22 mouse cellular contexts compared by ENCODE assay signal in genomic region chr9:34843275-34843965, GRCm38 (mm10).
DNase-seq lines count a peak whose midpoint lies in the region; ATAC-seq and TF ChIP-seq lines count a peak whose summit lies in the region.
"Had no signal": no experiment of that assay in that cellular context is flagged by ENCODE, and none has a peak within 500 bp of the region (broad histone marks: within the 10 kb centered on the region; RNA-seq: fewer than 3 reads in every experiment).

No protein-coding gene starts in this region.

- H3K9ac ChIP-seq in hindbrain, embryonic 14.5 days, result no peak overlapping the region
- H3K9ac ChIP-seq in hindbrain, embryonic 13.5 days, result no peak overlapping the region
- H3K9ac ChIP-seq in hindbrain, postnatal 0 days (replicated peaks; ENCODE audit: low read length), result no peak overlapping the region
- H3K9ac ChIP-seq: limb, embryonic 12.5 days; liver, embryonic 13.5 days; lung, embryonic 14.5 days; neural tube, embryonic 12.5 days had no signal

- no peak overlapping the region for H3K4me2 ChIP-seq in hindbrain, embryonic 14.5 days (replicated peaks)
- no peak overlapping the region for H3K4me2 ChIP-seq in hindbrain, embryonic 13.5 days
- H3K4me2 ChIP-seq in hindbrain, postnatal 0 days (ENCODE audit: low read depth, low read length), result no peak overlapping the region
- H3K4me2 ChIP-seq: limb, embryonic 12.5 days; liver, embryonic 13.5 days; lung, embryonic 14.5 days; neural tube, embryonic 12.5 days had no signal

- H3K9me3 ChIP-seq in hindbrain, embryonic 14.5 days (ENCODE audit: control insufficient read depth, low read length), result no peaks in the 10 kb centered on the region
- no peaks in the 10 kb centered on the region for H3K9me3 ChIP-seq in hindbrain, embryonic 13.5 days
- no peaks in the 10 kb centered on the region for H3K9me3 ChIP-seq in hindbrain, postnatal 0 days (ENCODE audit: low read length)
- H3K9me3 ChIP-seq: limb, embryonic 12.5 days; liver, embryonic 13.5 days; neural tube, embryonic 12.5 days had no signal

- TF ChIP-seq CTCF in hindbrain, postnatal 0 days (IDR thresholded peaks at IDR 0.05; ENCODE audit: low read depth), result no peak

- WGBS in hindbrain, embryonic 14.5 days, result 59% methylated on average over 10 of the region's 10 CpGs
- WGBS in hindbrain, embryonic 13.5 days, result 63% methylated on average over 10 of the region's 10 CpGs
- WGBS in hindbrain, postnatal 0 days, result 55% methylated on average over 10 of the region's 10 CpGs

- H3K27ac ChIP-seq in hindbrain, embryonic 14.5 days, result no peak overlapping the region
- no peak overlapping the region for H3K27ac ChIP-seq in hindbrain, embryonic 13.5 days
- H3K27ac ChIP-seq in hindbrain, postnatal 0 days, result no peak overlapping the region
- H3K27ac ChIP-seq: limb, embryonic 12.5 days; liver, embryonic 13.5 days; neural tube, embryonic 12.5 days had no signal

- peak; percentile 53 to 55 for DNase-seq in cerebellum, postnatal 10 days
- DNase-seq in cerebellum, adult 8-10 months, result no peak
- DNase-seq in hindbrain, embryonic 14.5 days (ENCODE audit: low spot score), result no peak
- peak; percentile 60 for DNase-seq in retina, postnatal 1 day
- DNase-seq in retina, embryonic 14.5 days (ENCODE audit: low spot score), result no peak
- peak; percentile 61 for DNase-seq in hindbrain, postnatal 0 days (ENCODE audit: low spot score)
- DNase-seq in liver, result no peak
- DNase-seq: adrenal gland, adult 8-10 months; cerebellum, postnatal 36 days; gastrocnemius, postnatal 14 days; heart, adult 18-20 months; heart, postnatal 4 days; kidney, postnatal 4 days; liver, embryonic 13.5 days; lung, embryonic 14.5 days; lung, postnatal 36 days had no signal

- H3K36me3 ChIP-seq in hindbrain, embryonic 14.5 days (replicated peaks; ENCODE audit: control insufficient read depth, insufficient read depth), result no peaks in the 10 kb centered on the region
- no peaks in the 10 kb centered on the region for H3K36me3 ChIP-seq in hindbrain, embryonic 13.5 days
- H3K36me3 ChIP-seq in hindbrain, postnatal 0 days (ENCODE audit: insufficient read depth, low read length), result no peaks in the 10 kb centered on the region
- H3K36me3 ChIP-seq: limb, embryonic 12.5 days; liver, embryonic 13.5 days; neural tube, embryonic 12.5 days had no signal

- ATAC-seq in hindbrain, embryonic 14.5 days (ENCODE audit: low FRiP score), result 0 out of 2 replicates have a peak, but pooled peaks have one; percentile 38
- ATAC-seq in hindbrain, embryonic 13.5 days (ENCODE audit: low FRiP score), result no peak
- peak; percentile 58; the same call in 1 of the 2 replicates for ATAC-seq in hindbrain, postnatal 0 days
- ATAC-seq: CD4-positive, CD25-positive, alpha-beta regulatory T cell, adult 4 months; intestine, embryonic 16.5 days; Patski had no signal

- H3K27me3 ChIP-seq in hindbrain, embryonic 14.5 days (ENCODE audit: control insufficient read depth, insufficient read depth, low read length), result no peaks in the 10 kb centered on the region
- H3K27me3 ChIP-seq in hindbrain, embryonic 13.5 days, result no peaks in the 10 kb centered on the region
- no peaks in the 10 kb centered on the region for H3K27me3 ChIP-seq in hindbrain, postnatal 0 days (ENCODE audit: insufficient read depth, low read length)
- H3K27me3 ChIP-seq: limb, embryonic 12.5 days; liver, embryonic 13.5 days; neural tube, embryonic 12.5 days; Patski had no signal

- H3K4me1 ChIP-seq in hindbrain, embryonic 14.5 days (replicated peaks; ENCODE audit: control insufficient read depth, insufficient read depth, low read length), result no peaks in the 10 kb centered on the region
- peaks cover 10% of the 10 kb centered on the region for H3K4me1 ChIP-seq in hindbrain, embryonic 13.5 days (replicated peaks)
- H3K4me1 ChIP-seq in hindbrain, postnatal 0 days (ENCODE audit: insufficient read depth, low read length), result 0 out of 2 replicates have a peak, but pooled peaks cover 4% of the 10 kb centered on the region
- H3K4me1 ChIP-seq: limb, embryonic 12.5 days; liver, embryonic 13.5 days; neural tube, embryonic 12.5 days had no signal

- no peak overlapping the region for H3K4me3 ChIP-seq in hindbrain, embryonic 14.5 days (replicated peaks; ENCODE audit: low read length)
- no peak overlapping the region for H3K4me3 ChIP-seq in hindbrain, embryonic 13.5 days
- H3K4me3 ChIP-seq in hindbrain, postnatal 0 days (ENCODE audit: low read length), result no peak overlapping the region
- H3K4me3 ChIP-seq: limb, embryonic 12.5 days; liver, embryonic 13.5 days; neural tube, embryonic 12.5 days had no signal

Comparison
In these comparisons a context has a peak if more than half of its experiments do, and no peak if none do; other contexts are left out.
1. DNase-seq: peak in cerebellum, postnatal 10 days (2 of 2), retina, postnatal 1 day (single experiment) and hindbrain, postnatal 0 days (single experiment); none in cerebellum, adult 8-10 months (single experiment), hindbrain, embryonic 14.5 days (single experiment), retina, embryonic 14.5 days (single experiment) and liver (single experiment).